Comparison of ENCODE assay signal across 7 mouse cellular contexts in genomic region chr17:26251886-26252538, GRCm38 (mm10). TPM values are rescaled to one million over a fixed set of nuclear protein-coding genes. Genes with fewer than 3 reads are reported as not detected.
A peak's percentile ranks its signal among the peaks of the same experiment; 100 is the strongest.
DNase-seq lines count a peak whose midpoint lies in the region; ATAC-seq lines count a peak whose summit lies in the region.

No protein-coding gene starts in this region.

- H3K27ac ChIP-seq in neural tube, embryonic 11.5 days (ENCODE audit: low read depth, low read length), result peak overlapping the region; percentile 94
- peak overlapping the region; percentile 99 for H3K27ac ChIP-seq in forebrain, embryonic 10.5 days
- H3K27ac ChIP-seq in limb, embryonic 15.5 days, result peak overlapping the region; percentile 99

- H3K9ac ChIP-seq in neural tube, embryonic 11.5 days (ENCODE audit: low read length), result no peak overlapping the region; the same call in 1 of the 2 replicates
- H3K9ac ChIP-seq in limb, embryonic 15.5 days, result no peak overlapping the region

- WGBS in neural tube, embryonic 11.5 days, result 57% methylated on average over 4 of the region's 4 CpGs
- 53% methylated on average over 4 of the region's 4 CpGs for WGBS in forebrain, embryonic 10.5 days
- 48% methylated on average over 4 of the region's 4 CpGs for WGBS in limb, embryonic 15.5 days

- H3K27me3 ChIP-seq in neural tube, embryonic 11.5 days (ENCODE audit: control insufficient read depth, insufficient read depth, low read length), result no peaks in the 10 kb centered on the region
- H3K27me3 ChIP-seq in forebrain, embryonic 10.5 days (ENCODE audit: poor library complexity, severe bottlenecking), result no peaks in the 10 kb centered on the region
- H3K27me3 ChIP-seq in limb, embryonic 15.5 days, result no peaks in the 10 kb centered on the region

- H3K4me2 ChIP-seq in neural tube, embryonic 11.5 days (ENCODE audit: low read depth), result peak overlapping the region; percentile 84
- peak overlapping the region; percentile 54; the same call in 1 of the 2 replicates for H3K4me2 ChIP-seq in limb, embryonic 15.5 days

- DNase-seq in neural tube, embryonic 11.5 days (ENCODE audit: low spot score), result no peak
- no peak for DNase-seq in neural tube, embryonic 10.5 days (ENCODE audit: extremely low spot score, low spot score)
- DNase-seq in forebrain, embryonic 10.5 days (ENCODE audit: extremely low spot score, low spot score), result no peak
- no peak for DNase-seq in MN1 (ENCODE audit: low spot score)
- DNase-seq in spleen, postnatal 4 days (ENCODE audit: low spot score in 2 of 2), result no peak

- H3K9me3 ChIP-seq in neural tube, embryonic 11.5 days (ENCODE audit: control insufficient read depth, low read length), result no peaks in the 10 kb centered on the region
- H3K9me3 ChIP-seq in forebrain, embryonic 10.5 days, result no peaks in the 10 kb centered on the region
- H3K9me3 ChIP-seq in limb, embryonic 15.5 days, result no peaks in the 10 kb centered on the region

- ATAC-seq in neural tube, embryonic 11.5 days (ENCODE audit: insufficient read depth, low FRiP score, low TSS enrichment), result no peak
- ATAC-seq in limb, embryonic 15.5 days (ENCODE audit: insufficient number of reproducible peaks, low FRiP score, low TSS enrichment, low read depth), result no peak
- ATAC-seq in frontal cortex, adult (ENCODE audit: low TSS enrichment), result no peak

- H3K36me3 ChIP-seq in neural tube, embryonic 11.5 days (ENCODE audit: control insufficient read depth, insufficient read depth, low read length), result no peaks in the 10 kb centered on the region
- peaks cover 29% of the 10 kb centered on the region for H3K36me3 ChIP-seq in forebrain, embryonic 10.5 days (replicated peaks)
- peaks cover 10% of the 10 kb centered on the region for H3K36me3 ChIP-seq in limb, embryonic 15.5 days

- H3K4me3 ChIP-seq in neural tube, embryonic 11.5 days (ENCODE audit: low read depth, low read length), result peak overlapping the region; percentile 77; the same call in 1 of the 2 replicates
- H3K4me3 ChIP-seq in forebrain, embryonic 10.5 days, result peak overlapping the region; percentile 98
- peak overlapping the region; percentile 95 for H3K4me3 ChIP-seq in limb, embryonic 15.5 days

- H3K4me1 ChIP-seq in neural tube, embryonic 11.5 days (ENCODE audit: control insufficient read depth, insufficient read depth, low read length), result peaks cover 8% of the 10 kb centered on the region
- H3K4me1 ChIP-seq in forebrain, embryonic 10.5 days, result peaks cover 17% of the 10 kb centered on the region
- peaks cover 9% of the 10 kb centered on the region for H3K4me1 ChIP-seq in limb, embryonic 15.5 days

RNA-seq across cellular contexts. Expression of gene Luc7l, which starts 0.7 kb away (rescaled TPM):
- polyA plus RNA-seq in neural tube, embryonic 11.5 days (2014; fragmentation: Nextera tagmentation; extraction: Ambion mirVana), result 125 and 128 TPM in 2 replicates
- 116 and 135 TPM in 2 replicates for polyA plus RNA-seq in forebrain, embryonic 10.5 days (2016; fragmentation: Nextera tagmentation; extraction: Ambion mirVana)
- 96.4 and 102 TPM in 2 replicates for polyA plus RNA-seq in limb, embryonic 15.5 days (2015; fragmentation: Nextera tagmentation; extraction: Ambion mirVana)

RNA-seq across cellular contexts. Expression of gene Fam234a, which starts 8.0 kb away (rescaled TPM):
- polyA plus RNA-seq in neural tube, embryonic 11.5 days (2014; fragmentation: Nextera tagmentation; extraction: Ambion mirVana), result 22.2 and 22.7 TPM in 2 replicates
- polyA plus RNA-seq in forebrain, embryonic 10.5 days (2016; fragmentation: Nextera tagmentation; extraction: Ambion mirVana), result 24.4 and 25.1 TPM in 2 replicates
- polyA plus RNA-seq in limb, embryonic 15.5 days (2015; fragmentation: Nextera tagmentation; extraction: Ambion mirVana), result 60.6 and 64.2 TPM in 2 replicates

RNA-seq across cellular contexts. Expression of gene Arhgdig, which starts 44.4 kb away (rescaled TPM):
- 14.5 and 16.2 TPM in 2 replicates for polyA plus RNA-seq in neural tube, embryonic 11.5 days (2014; fragmentation: Nextera tagmentation; extraction: Ambion mirVana)
- polyA plus RNA-seq in forebrain, embryonic 10.5 days (2016; fragmentation: Nextera tagmentation; extraction: Ambion mirVana), result 6.6 and 6.7 TPM in 2 replicates
- polyA plus RNA-seq in limb, embryonic 15.5 days (2015; fragmentation: Nextera tagmentation; extraction: Ambion mirVana), result 6.5 and 7.7 TPM in 2 replicates

RNA-seq across cellular contexts. Expression of gene Rgs11, which starts 49.3 kb away (rescaled TPM):
- polyA plus RNA-seq in neural tube, embryonic 11.5 days (2014; fragmentation: Nextera tagmentation; extraction: Ambion mirVana), result 0.53 and 0.77 TPM in 2 replicates
- polyA plus RNA-seq in forebrain, embryonic 10.5 days (2016; fragmentation: Nextera tagmentation; extraction: Ambion mirVana), result 1.1 and 2.1 TPM in 2 replicates
- 8.7 and 9.6 TPM in 2 replicates for polyA plus RNA-seq in limb, embryonic 15.5 days (2015; fragmentation: Nextera tagmentation; extraction: Ambion mirVana)

RNA-seq across cellular contexts. Expression of gene Pdia2, which starts 53.1 kb away (rescaled TPM):
- 0.27 and 1.0 TPM in 2 replicates for polyA plus RNA-seq in neural tube, embryonic 11.5 days (2014; fragmentation: Nextera tagmentation; extraction: Ambion mirVana)
- polyA plus RNA-seq in forebrain, embryonic 10.5 days (2016; fragmentation: Nextera tagmentation; extraction: Ambion mirVana), result 1.5 and 1.9 TPM in 2 replicates
- 0.40 TPM in 2 replicates for polyA plus RNA-seq in limb, embryonic 15.5 days (2015; fragmentation: Nextera tagmentation; extraction: Ambion mirVana)
